Mouse (Mus musculus) G1E (cell line): ENCODE measurements around the gene Gm10181.
"Not testable (repeated sequence)": the region's sequence is repeated elsewhere in the genome, so short reads cannot be mapped to it uniquely, and the experiment has no call there.

Experiments
- CTCF ChIP-seq: IDR thresholded peaks from 2 replicates; pipeline ENCODE4 v1.5.1; 2012; ENCODE audit warnings: low read depth, low read length, inconsistent platforms, mixed read lengths
- GATA1 ChIP-seq: IDR thresholded peaks from 2 replicates; pipeline ENCODE4 v1.6.1; 2012; ENCODE audit warnings: borderline replicate concordance, low read length, inconsistent platforms, mixed read lengths
- GATA2 ChIP-seq: IDR thresholded peaks from 2 replicates; pipeline ENCODE4 v1.6.1; 2012; ENCODE audit warnings: low read depth, low read length, inconsistent platforms, borderline replicate concordance
- POLR2AphosphoS5 ChIP-seq: IDR thresholded peaks from 2 replicates; pipeline ENCODE4 v1.6.1; 2012; ENCODE audit warnings: low read depth, low read length, inconsistent platforms; ENCODE audit not compliant: insufficient replicate concordance

GRCm38 (mm10) chr9:25123590-25123989, 34.4 kb downstream of the Gm10181 start:
- TF ChIP-seq CTCF, GATA2, GATA1, POLR2AphosphoS5: not testable (repeated sequence)
